Mouse (Mus musculus) ZHBTc4 (cell line): ENCODE measurements at regions not wholly inside any gene's neighbourhood (a gene's known extent, or its start where the extent isn't known, plus 50 kb on each side); places are given as distances from the start of the nearest gene placed in this dataset.

ENCODE experiments used
- DNase-seq: peaks from one replicate; pipeline ENCODE4 v3.0.0-alpha.2; 2011; ENCODE audit warnings: low read depth, low spot score

DNA sequence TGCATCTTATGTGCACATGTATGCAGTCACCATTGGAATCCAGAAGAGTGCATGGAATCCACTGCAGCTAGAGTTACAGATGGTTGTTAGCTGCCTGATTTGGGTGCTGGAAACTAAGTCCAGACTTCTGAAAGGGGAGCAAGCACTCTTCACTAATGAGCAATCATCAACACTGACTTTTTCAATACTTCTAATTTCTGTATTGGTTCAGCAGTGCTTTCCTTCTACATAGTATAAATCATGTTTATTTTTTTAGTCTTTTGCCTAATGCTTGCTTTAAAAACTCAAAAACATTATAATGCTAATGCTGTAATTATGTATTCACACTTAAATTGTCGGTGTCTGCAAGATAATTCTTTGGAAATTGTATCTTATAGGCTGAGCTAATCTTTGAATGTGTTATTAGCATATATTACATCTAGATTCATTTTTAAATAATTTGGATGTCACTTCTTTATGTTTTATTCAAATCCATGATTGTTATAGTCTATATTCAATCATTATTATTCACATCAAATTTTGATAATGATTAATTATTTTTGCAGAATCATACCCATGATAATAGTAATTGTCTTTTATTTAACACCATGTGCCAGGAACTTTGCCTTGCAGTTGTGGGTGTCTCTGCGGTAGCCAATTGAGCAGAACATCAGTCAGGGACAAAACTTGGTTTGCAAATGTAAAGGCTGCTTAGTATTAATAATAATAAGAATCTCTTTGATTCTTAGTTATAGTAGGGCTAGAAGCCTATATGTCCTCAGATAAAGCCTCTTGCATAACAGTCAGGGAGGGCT is 172.7 kb upstream of the Cntnap5b start:
- no peak for DNase-seq

DNA sequence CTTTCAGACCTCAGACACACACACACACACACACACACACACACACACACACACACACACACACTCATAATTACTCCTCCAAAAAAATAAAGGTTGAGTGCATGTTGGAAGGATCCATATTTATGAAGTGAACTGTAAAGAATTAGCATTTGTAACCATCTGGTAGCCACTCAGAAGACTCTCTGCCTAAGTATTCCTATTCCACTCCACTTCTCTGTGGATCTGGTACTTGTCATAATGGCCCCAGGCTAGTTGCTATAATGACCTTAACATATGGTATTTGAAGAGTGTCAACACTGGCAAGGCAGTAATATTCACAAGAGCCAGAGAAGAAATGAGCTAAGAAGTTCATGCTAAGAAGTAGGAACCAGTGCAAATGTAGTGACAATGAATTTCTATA is 167.4 kb upstream of the Cntnap5b start:
- no peak for DNase-seq

DNA sequence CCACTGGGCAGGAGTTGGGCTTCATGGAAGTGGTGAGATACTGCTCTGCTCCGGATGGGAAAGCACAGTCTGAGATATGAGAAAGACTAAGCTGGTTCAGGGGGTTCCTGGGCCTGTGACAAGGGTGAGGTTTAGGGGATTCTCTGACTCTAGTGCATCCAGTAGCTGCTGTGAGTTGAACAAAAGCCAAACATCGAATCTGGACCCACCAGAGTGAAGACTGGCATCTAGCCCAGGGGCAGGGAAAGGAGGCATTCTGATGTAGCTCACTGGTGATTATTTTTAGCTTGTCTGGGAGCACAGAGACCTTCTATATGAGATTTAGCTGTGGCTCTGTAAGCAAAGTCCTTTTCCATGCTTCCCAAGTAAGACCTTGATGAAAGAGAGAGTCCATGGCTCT is 153.3 kb upstream of the Cntnap5b start:
- DNase-seq = no peak

DNA sequence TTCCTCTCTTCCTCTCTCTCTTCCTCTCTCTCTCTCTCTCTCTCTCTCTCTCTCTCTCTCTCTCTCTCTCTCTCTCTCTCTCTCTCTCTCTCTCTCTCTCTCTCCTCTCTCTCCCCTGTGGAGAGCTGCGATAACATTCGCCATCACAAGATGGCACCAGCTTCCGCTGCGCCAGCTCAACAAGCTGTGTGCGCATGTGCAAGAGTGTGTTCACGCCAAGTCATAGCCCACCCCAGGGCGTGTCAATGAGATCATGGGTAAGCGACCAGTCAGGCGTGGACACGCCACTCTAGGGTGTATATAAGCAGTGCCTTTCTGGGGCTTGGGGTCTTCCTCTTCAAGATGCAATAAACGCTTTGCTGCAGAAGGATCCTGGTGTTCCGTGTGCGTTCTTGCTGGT is 141.6 kb upstream of the Cntnap5b start:
- DNase-seq = peak; percentile 36

DNA sequence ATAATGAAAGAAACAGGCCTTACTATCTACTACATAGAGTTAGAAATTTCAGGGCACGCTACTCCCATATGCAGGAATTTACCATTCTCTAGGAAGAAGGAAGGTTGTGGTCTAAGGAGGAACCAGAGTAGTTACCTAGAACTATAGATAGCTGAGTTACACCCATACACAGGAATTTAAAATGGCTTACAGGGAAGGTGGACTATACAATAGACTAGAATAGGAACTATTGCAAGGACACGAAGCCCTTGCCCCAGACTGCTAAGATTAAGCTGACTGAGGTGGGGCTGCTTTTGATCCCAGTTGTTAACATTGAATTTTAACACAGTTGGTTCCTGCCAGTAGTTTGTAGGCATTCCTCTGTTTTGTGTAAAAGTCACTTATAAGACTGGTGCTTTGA is 108.9 kb upstream of the Cntnap5b start:
- DNase-seq = peak; percentile 74

DNA sequence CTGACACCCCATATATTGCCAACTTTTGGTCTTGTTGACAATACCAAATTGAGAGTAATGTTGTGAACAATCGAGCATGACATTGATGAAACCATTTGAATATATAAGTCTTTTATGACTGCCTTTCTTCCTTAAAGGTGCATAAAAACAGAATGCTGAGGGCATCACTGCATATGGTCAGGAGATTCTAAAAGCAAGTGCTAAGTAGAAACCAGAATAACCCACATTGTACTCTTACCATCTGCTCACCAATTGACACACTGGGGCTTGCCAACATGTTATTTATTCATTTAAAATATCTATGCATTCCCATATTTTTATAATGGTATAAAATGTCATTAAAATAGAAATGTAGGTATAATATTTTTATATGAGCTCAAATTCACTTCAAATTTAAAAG is 92.6 kb upstream of the Cntnap5b start:
- no peak for DNase-seq

DNA sequence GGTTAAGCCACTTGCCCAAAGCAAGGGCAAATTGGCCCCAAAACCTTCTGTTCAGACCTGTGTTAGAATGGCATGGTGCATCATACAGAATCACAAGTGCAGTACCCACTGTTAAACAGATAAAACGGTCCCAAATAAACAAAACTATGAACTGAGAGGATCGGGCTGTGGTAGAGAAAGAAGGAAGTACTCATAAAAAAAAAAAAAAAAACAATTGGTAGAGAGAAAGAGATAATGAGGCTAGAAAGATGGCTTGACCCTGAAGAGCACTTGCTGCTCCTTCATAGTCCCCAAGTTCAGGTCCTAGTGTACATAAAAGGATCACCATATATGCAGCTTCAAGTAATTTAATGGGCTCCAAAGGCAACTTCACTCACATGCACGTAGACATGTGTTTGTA is 75.5 kb upstream of the Cntnap5b start:
- DNase-seq = no peak

DNA sequence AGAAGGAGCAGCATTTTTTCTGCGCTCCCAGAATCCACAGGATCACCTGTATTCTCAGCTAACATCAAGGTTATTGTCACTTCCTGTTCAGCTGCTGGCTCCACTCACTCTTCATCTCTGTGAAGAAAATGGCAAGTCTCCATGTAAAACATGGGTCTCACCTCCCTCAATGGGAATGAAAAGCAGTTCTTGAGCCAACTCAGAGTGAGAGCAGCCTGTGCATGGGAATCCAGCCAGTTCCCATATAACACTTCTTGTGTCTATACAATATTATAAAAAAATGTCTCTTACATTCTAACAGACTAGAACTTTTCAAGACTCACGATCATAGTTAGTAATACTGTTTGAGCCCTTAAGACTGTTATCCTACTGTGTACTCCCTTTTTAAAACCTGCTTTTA is 57.7 kb upstream of the Cntnap5b start:
- DNase-seq = no peak

DNA sequence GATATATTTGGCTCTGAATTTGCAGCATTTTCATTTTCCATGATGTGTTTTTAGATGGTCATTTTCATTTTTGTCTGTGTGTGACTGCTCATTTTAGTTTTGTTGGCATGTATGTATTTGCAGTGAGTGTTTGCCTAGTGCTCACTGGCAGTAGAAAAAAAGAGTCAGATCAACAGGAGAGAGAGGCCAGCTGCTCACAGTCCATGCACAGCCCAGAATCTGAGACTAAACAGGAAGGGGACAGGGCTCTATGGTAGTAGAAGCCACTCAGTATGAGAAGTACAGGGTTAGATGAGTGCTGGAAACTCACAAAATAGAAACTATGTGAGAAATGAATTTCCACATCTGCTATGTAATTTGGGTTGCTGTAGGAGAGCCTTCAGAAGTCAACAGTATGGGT is 56.3 kb upstream of the Cntnap5b start:
- no peak for DNase-seq
